Mouse (Mus musculus) C2C12 (cell line): Measurements from ENCODE around the gene Clic6. TPM values are rescaled to one million over a fixed set of nuclear protein-coding genes. Genes with fewer than 3 reads are reported as not detected.

Source experiments
- H3K27me3 ChIP-seq: one replicate; pipeline ENCODE4 v1.6.1; 2011; ENCODE audit not compliant: control insufficient read depth, insufficient read depth, insufficient read length
- H3K36me3 ChIP-seq: one replicate; pipeline ENCODE4 v1.6.1; 2011; ENCODE audit not compliant: control insufficient read depth, insufficient read depth
- H3K4me3 ChIP-seq: one replicate; pipeline ENCODE4 v1.5.1; 2011; ENCODE audit warnings: mild to moderate bottlenecking, control low read depth; ENCODE audit not compliant: poor library complexity, insufficient read depth, severe bottlenecking
- H3K79me2 ChIP-seq: one replicate; pipeline ENCODE4 v1.6.1; 2011; ENCODE audit not compliant: control insufficient read depth, insufficient read depth
- H3K79me3 ChIP-seq: one replicate; pipeline ENCODE4 v1.6.1; 2011; ENCODE audit warnings: low read depth, control low read depth
- H3ac ChIP-seq: one replicate; pipeline ENCODE3; 2011; ENCODE audit warnings: low read depth; ENCODE audit not compliant: control insufficient read depth, insufficient read length
- CEBPB ChIP-seq: IDR thresholded peaks from one replicate; pipeline ENCODE4 v1.6.1; 2011; ENCODE audit warnings: low read depth, mild to moderate bottlenecking, control low read depth, moderate library complexity
- CTCF ChIP-seq: IDR thresholded peaks from one replicate; pipeline ENCODE4 v1.5.1; 2011; ENCODE audit not compliant: control insufficient read depth, insufficient read depth, insufficient read length
- FOSL1 ChIP-seq: IDR thresholded peaks from one replicate; pipeline ENCODE4 v1.8.0; 2011; ENCODE audit warnings: mild to moderate bottlenecking, low read length; ENCODE audit not compliant: poor library complexity, insufficient read depth, severe bottlenecking
- MAX ChIP-seq: IDR thresholded peaks from one replicate; pipeline ENCODE4 v1.6.1; 2011; ENCODE audit warnings: mild to moderate bottlenecking, control low read depth
- MYOD1 ChIP-seq: IDR thresholded peaks from one replicate; pipeline ENCODE4 v1.6.1; 2011; ENCODE audit warnings: low read depth; ENCODE audit not compliant: control insufficient read depth, insufficient read length
- MYOG ChIP-seq: IDR thresholded peaks from one replicate; pipeline ENCODE4 v1.6.1; 2011; ENCODE audit not compliant: control insufficient read depth, insufficient read length; ENCODE audit errors: extremely low read depth
- USF1 ChIP-seq: IDR thresholded peaks from one replicate; pipeline ENCODE4 v1.6.1; 2011; ENCODE audit warnings: low read depth, mild to moderate bottlenecking, control low read depth, moderate library complexity
- polyA plus RNA-seq: library from polyadenylated mRNA; unstranded; fragments of >200 nt; fragmentation: generic; extraction: Trizol; gene quantifications from one replicate; pipeline ENCODE4 v1.2.1, GENCODE M21; 2012; ENCODE audit warnings: missing spikeins

Gene Clic6
- polyA plus RNA-seq, 1 experiment, result 0.01 TPM

DNA sequence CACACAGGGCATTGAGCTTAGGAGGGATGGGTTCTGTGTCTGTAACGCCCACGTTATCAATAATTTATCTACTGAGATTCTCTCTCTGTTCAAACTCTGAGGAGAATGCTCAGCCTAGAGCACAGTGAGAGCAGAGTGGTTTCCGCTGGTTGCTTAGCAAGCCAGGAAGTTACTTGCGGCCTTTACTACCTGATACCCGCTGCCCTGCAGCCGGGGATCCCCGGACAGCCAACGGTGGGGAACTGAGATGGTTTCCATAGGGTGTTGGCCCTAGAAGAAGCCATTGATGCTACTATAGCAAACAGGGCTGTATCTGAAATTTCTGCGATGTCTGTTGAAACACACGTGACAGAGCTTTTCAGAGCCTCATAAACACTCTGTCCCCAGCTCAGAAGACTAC lies 90.3 kb downstream of the Clic6 start:
- Histone ChIP-seq H3ac (no peak overlapping the region), H3K79me2 (no peaks in the 10 kb centered on the region), H3K79me3 (no peaks in the 10 kb centered on the region), H3K27me3 (no peaks in the 10 kb centered on the region), H3K36me3 (no peaks in the 10 kb centered on the region), H3K4me3 (no peak overlapping the region)
- TF ChIP-seq MYOD1 (no peak), MAX (no peak), FOSL1 (no peak), CTCF (no peak), MYOG (no peak), CEBPB (no peak), USF1 (no peak)

DNA sequence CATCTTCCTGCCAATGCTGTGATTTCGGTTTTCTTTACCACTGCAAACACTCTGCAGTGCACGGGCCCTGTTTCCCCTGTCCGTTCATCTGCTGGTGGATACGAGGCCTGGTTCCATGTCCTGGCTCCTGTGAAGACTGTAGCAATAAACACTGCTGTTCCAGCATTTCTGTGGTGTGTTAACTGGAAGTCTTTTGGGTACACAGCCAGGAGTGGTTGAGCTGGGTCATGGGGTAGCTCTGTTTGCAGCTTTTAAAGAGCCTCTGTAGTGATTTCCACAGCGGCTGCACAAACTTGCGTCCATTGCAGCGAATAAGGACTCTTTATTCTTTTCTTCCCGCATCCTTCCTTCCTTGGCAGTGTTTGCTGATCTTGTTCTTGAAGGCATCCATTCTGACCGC lies 91.8 kb downstream of the Clic6 start:
- Histone ChIP-seq H3K4me3 (no peak overlapping the region), H3K27me3 (no peaks in the 10 kb centered on the region), H3ac (no peak overlapping the region), H3K36me3 (no peaks in the 10 kb centered on the region), H3K79me2 (no peaks in the 10 kb centered on the region), H3K79me3 (no peaks in the 10 kb centered on the region)
- no peak for TF ChIP-seq USF1
- no peak for TF ChIP-seq CTCF
- TF ChIP-seq MYOG, result no peak

DNA sequence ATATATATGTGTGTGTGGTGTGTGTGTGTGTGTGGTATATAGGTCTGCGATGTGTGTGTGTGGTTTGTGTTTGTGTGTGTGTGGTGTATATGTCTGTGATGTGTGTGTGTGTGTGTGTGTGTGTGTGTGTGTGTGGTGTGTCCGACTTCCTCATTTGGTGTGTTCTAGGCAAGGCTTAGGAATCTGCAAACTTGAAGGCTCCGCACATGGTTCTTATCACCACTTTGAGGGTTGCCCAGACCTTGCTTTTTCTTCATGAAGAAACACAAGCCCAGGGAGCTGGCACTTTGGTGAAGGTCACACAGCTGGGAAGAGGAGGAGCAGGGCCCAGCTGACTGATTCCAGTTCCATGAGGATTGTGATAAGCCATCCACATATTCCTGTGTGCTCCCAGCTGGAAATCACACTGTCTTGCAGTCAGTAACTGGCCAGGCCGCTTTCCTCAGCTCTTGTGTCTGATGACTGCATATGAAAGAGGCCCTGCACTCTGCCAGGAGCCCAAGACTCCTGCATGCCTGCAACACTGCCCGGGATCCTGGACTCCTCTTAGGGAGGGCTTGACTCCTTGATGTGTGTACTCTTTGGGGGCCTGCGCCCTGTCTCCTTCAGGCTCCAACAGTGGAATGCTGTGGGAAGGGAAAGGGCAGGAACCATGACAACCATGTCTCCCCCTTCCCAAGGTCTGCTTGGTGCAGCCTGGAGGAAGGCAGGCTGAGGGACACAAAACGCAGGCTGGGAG lies 93.5 kb downstream of the Clic6 start:
- no peak overlapping the region for H3K4me3 ChIP-seq
- H3K79me3 ChIP-seq, result no peaks in the 10 kb centered on the region
- no peaks in the 10 kb centered on the region for H3K36me3 ChIP-seq
- no peaks in the 10 kb centered on the region for H3K79me2 ChIP-seq
- H3K27me3 ChIP-seq, result no peaks in the 10 kb centered on the region
- H3ac ChIP-seq, result no peak overlapping the region
- no peak for TF ChIP-seq USF1
- no peak for TF ChIP-seq CEBPB
- no peak for TF ChIP-seq MYOD1
- no peak for TF ChIP-seq MYOG
- no peak for TF ChIP-seq CTCF
- TF ChIP-seq FOSL1, result no peak
- TF ChIP-seq MAX, result no peak

DNA sequence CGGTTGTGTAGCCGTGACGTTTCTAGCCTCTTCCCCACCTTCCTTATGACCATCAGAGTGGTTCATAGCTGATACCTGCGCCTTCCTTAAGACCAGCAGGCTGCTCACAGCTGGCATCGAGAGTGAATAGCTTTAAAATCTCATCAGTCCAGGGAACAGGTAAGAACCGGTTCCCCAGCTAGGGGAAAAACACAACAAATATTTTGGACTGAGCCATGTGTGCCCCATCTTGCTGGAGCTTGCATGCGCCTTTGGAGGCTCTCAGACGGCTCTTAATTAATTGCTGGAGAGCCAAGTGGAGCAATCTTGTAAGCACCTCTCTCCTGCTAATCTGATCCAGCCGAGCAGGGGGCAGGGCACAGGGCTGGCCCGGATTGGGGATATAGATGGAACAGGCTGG lies 95.4 kb downstream of the Clic6 start:
- no peaks in the 10 kb centered on the region for H3K36me3 ChIP-seq
- TF ChIP-seq FOSL1 (no peak), CTCF (no peak), MYOG (no peak)
- H3ac ChIP-seq, result no peak overlapping the region
- no peak overlapping the region for H3K4me3 ChIP-seq
- no peaks in the 10 kb centered on the region for H3K27me3 ChIP-seq
- H3K79me3 ChIP-seq, result no peaks in the 10 kb centered on the region
- no peaks in the 10 kb centered on the region for H3K79me2 ChIP-seq

DNA sequence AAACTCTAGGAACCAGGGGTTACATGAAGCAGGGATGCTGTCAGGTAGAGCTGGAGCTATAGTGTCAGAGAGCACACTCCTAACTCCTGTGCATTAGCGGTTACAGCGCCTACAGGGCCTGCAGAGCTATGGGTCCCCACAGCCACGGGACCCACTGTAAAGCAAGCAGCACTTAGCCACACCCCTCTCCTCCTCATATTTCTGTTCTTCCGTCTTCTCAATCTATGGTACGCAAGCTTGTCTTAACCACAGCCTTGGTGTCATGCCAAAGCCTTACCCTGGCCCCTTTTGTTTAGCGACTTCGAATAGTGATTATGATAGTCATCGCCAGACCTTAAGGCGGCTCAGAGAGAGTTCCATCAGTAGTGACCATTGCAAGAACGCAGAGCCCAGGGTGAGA lies 96.2 kb downstream of the Clic6 start:
- Histone ChIP-seq H3ac (no peak overlapping the region), H3K27me3 (no peaks in the 10 kb centered on the region), H3K79me2 (no peaks in the 10 kb centered on the region), H3K4me3 (no peak overlapping the region), H3K79me3 (no peaks in the 10 kb centered on the region), H3K36me3 (no peaks in the 10 kb centered on the region)
- no peak for TF ChIP-seq CTCF
- no peak for TF ChIP-seq MYOG
- no peak for TF ChIP-seq MAX

DNA sequence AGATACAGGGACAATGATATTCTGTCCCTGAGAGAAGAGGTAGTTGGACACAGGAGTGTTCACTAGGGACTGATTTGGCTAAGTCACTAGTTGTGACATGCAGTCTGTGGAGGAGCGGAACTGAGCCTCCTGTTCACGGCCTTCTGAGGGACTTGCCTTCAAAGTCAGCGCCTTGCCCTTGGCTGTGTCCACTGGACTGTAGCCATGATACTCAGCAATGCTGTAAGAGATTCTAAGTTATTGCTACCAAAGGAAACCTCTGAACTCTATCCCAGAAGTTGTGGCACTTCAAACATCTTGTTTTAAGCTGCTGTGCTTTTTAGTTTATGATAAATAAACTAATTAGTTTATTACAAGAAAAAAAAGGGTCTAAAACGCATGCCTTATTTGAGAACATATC lies 102.3 kb downstream of the Clic6 start:
- Histone ChIP-seq H3K79me3 (no peaks in the 10 kb centered on the region), H3K4me3 (no peak overlapping the region), H3K27me3 (no peaks in the 10 kb centered on the region), H3ac (no peak overlapping the region), H3K36me3 (no peaks in the 10 kb centered on the region), H3K79me2 (no peaks in the 10 kb centered on the region)
- TF ChIP-seq MYOG, result no peak
- TF ChIP-seq MAX, result no peak
- TF ChIP-seq USF1, result no peak
- no peak for TF ChIP-seq CEBPB
- TF ChIP-seq MYOD1, result no peak

Other genes with a start within 250 kb of the Clic6 start
- not detected for gene Kcne2, start 193.3 kb upstream of the Clic6 start, polyA plus RNA-seq
- gene Smim11, start 184.4 kb upstream of the Clic6 start, polyA plus RNA-seq, result 82.4 TPM
- not detected for gene Fam243, start 164.3 kb upstream of the Clic6 start, polyA plus RNA-seq
- 0.04 TPM for gene Kcne1, start 126.3 kb upstream of the Clic6 start, polyA plus RNA-seq
- gene Rcan1, start 14.9 kb upstream of the Clic6 start, polyA plus RNA-seq, result 17.4 TPM